Mouse (Mus musculus): ENCODE data around the gene M6pr.

M6pr gene

GRCm38 (mm10) chr6:122298223-122298609 is 10.3 kb upstream of the M6pr start:
- DNase-seq (ENCODE audit: low spot score), result no peak

- DNase-seq (ENCODE audit: low spot score), result no peak
These were observed 8.8 kb upstream of the M6pr start for GRCm38 (mm10) chr6:122299621-122300133.

GRCm38 (mm10) chr6:122302121-122302520 is 6.4 kb upstream of the M6pr start:
- no peak for DNase-seq (ENCODE audit: low spot score)

GRCm38 (mm10) chr6:122302661-122303060 is 5.9 kb upstream of the M6pr start:
- no peak for DNase-seq (ENCODE audit: low spot score)

GRCm38 (mm10) chr6:122303526-122303925 is 5.0 kb upstream of the M6pr start:
- DNase-seq (ENCODE audit: low spot score), result no peak

GRCm38 (mm10) chr6:122304355-122304754 is 4.2 kb upstream of the M6pr start:
- peak; percentile 86 for DNase-seq (ENCODE audit: low spot score)

- DNase-seq (ENCODE audit: low spot score), result no peak
These were observed 3.5 kb upstream of the M6pr start for GRCm38 (mm10) chr6:122304790-122305555.

- DNase-seq (ENCODE audit: low spot score), result no peak
These were observed 1.8 kb upstream of the M6pr start for GRCm38 (mm10) chr6:122306707-122307106.

GRCm38 (mm10) chr6:122308136-122308504 is 400 bp upstream of the M6pr start:
- DNase-seq (ENCODE audit: low spot score), result no peak

GRCm38 (mm10) chr6:122309446-122309960 is 983 bp downstream of the M6pr start:
- no peak for DNase-seq (ENCODE audit: low spot score)

- DNase-seq (ENCODE audit: low spot score), result no peak
These were observed 1.8 kb downstream of the M6pr start for GRCm38 (mm10) chr6:122310187-122310820.

- no peak for DNase-seq (ENCODE audit: low spot score)
These were observed 10.2 kb downstream of the M6pr start for GRCm38 (mm10) chr6:122318726-122319125.

- no peak for DNase-seq (ENCODE audit: low spot score)
These were observed 16.9 kb downstream of the M6pr start for GRCm38 (mm10) chr6:122325361-122325975.

GRCm38 (mm10) chr6:122333081-122333612 is 24.6 kb downstream of the M6pr start:
- no peak for DNase-seq (ENCODE audit: low spot score)

- no peak for DNase-seq (ENCODE audit: low spot score)
These were observed 26.3 kb downstream of the M6pr start for GRCm38 (mm10) chr6:122334786-122335340.

GRCm38 (mm10) chr6:122337546-122337945 is 29.0 kb downstream of the M6pr start:
- DNase-seq (ENCODE audit: low spot score), result no peak

- peak; percentile 68 for DNase-seq (ENCODE audit: low spot score)
These were observed 30.6 kb downstream of the M6pr start for GRCm38 (mm10) chr6:122339047-122339647.

GRCm38 (mm10) chr6:122339648-122340341 is 31.3 kb downstream of the M6pr start:
- peak; percentile 90 for DNase-seq (ENCODE audit: low spot score)

GRCm38 (mm10) chr6:122340349-122341000 is 32.0 kb downstream of the M6pr start, which contains the start of gene Phc1:
Gene Phc1, minus strand, starts transcription at chr6:122340561.
- DNase-seq (ENCODE audit: low spot score), result peak; percentile 73

- no peak for DNase-seq (ENCODE audit: low spot score)
These were observed 32.7 kb downstream of the M6pr start for GRCm38 (mm10) chr6:122341038-122341810.
